Mouse (Mus musculus): ENCODE measurements around the gene Hirip3.

Gene Hirip3

DNA sequence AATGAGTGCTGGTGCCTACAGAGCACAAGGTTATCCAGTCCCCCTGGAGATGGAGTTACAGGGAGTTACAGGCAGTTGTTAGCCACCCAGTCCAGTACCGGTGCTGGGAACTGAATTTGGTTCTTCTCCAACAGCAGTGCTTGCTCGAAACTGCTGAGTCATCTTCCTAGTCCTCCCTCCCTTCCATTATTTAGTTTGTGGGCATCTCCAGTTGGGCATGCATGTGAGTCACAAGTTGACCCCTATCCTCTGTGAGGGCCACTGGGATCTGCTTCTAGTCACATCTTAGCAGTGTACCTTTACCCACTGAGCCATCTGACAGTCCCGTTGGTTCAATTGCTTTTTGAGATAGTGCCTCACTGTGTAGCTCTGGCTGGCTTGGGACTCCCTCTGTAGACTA lies 43.8 kb downstream of the Hirip3 start:
- DNase-seq (ENCODE audit: low read depth, low spot score): no peak

GRCm38 (mm10) chr7:126914844-126915243 lies 53.1 kb downstream of the Hirip3 start:
- DNase-seq (ENCODE audit: low read depth, low spot score): no peak
